Mouse (Mus musculus) thymus, adult 18-20 months (tissue): ENCODE measurements around the gene Morc4.

Experiments used
- DNase-seq, 2 experiments: peaks; one replicate each; pipeline ENCODE4 v3.0.0; 2022; ENCODE audit warnings: mixed read lengths in 2 of 2

Gene Morc4

DNA sequence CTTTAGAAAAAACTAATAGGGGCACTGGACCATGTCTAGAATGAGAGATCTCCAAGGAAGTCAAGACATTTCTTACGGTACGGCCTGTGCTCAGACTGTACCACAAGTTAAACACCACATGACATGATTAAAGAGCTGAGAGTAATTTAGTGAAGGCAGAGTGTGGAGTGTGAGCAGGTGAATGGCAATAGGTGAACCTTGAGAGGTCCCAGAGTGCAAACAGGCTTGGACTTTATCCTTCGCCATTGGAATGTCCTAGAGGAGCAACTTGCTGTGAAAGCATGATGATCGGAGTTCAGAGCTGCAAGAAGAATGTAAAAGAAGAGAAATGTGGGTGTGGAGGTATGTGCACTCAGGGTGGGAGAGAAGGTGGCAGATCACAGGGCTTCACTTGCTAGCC lies 65.6 kb downstream of the Morc4 start:
- no peak for DNase-seq

DNA sequence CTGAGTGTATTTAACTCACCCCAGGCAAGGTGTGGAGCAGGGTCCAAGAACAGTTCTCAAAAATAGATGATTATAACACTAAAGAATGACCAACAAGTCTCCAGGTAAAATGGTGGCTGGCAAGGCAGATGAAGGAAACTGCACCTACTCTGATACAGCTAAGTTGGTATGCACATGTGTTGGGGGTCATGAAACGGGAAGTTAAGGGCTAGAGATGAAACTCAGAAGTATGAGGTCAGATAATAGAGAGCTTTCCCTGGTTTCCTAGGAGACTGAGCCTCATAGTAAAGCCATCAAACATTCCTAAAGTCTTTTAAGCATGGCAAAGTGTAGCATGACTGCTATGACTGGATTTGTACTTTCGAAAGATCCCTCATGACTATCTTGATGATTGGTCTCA lies 68.4 kb downstream of the Morc4 start:
- no peak for DNase-seq

DNA sequence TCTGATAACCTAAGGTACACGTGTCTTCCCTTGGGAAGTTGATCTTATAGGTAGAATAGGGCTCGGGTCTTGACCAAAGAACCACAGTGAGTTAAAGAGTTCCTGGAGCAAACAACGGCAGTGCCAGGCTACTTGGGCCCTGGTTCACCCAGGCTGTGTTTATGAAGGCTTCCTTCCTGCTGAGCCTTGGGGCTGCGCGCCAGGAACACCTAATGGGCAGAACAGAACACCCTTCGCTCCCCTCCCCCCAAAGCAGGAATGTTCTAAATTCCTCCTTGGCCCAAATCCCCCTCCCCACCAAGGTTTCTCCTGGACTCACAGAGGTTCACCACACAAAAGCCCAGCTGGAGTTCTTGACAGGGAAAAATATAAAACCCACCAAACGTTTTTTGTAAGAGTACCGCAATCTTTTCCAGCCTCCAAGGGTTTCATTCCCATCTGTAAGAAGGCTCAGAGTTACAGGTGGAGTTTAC lies 71.0 kb downstream of the Morc4 start, which contains the start of gene Cldn2:
Gene Cldn2 (plus strand): TSS at position 423 of the 473 bp plus-strand sequence.
- DNase-seq: no peak

DNA sequence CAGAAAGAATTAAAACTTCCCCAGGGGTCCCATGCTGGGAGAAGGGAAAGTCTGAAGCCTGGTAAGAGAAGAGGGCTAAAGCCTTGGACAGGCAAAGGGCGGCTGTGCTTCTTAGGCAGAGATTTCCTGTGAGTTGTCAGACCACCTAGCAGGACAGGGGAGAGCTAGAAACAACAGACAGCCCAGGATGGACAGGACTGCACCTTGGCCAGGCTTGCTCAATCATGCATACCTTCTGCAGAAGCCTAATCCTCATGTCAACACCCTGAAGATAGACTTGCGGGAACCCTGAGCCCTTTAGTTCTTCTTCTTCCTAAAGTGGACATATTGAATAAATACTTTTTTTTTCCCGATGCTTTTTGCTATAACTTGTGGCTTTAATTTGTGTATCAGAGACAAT lies 71.5 kb downstream of the Morc4 start:
- DNase-seq: no peak

DNA sequence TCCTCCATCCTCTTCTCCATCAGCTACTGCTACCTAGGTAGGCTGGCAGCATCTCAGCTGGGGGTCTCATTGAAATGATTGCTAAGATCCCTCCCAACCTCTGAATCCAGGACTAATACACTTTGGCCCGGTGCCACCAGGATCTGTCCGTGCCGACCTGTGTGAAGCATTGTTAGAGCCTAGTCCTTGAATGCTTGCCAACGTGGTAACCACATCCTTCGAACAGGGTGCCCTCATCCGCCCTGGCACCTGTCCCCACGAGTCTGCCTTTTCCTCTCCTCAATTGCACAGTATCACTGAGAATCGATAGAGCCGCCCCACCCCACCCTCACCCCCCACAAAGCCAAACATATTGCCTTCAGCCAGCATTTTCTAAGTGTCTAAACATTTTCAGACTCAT lies 73.6 kb downstream of the Morc4 start:
- DNase-seq: no peak

DNA sequence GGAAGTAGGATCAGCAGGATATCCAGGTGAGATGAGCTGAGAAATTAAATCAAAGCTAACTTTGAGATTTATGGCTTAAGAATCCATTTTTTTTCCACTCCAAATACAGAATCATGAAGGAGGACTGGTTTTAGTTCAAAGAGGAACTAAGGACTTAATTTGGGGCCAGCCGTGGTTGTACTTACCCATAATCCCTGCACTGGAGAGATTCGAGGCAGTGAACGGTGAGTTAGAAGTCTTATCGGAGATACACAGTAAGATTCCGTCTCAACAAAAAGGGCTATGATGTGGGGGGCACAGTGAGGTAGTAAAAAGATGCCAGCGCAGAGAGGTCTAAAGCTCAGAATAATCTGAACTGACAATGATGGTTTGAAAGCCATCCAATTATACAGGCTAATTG lies 75.4 kb downstream of the Morc4 start:
- no peak for DNase-seq

DNA sequence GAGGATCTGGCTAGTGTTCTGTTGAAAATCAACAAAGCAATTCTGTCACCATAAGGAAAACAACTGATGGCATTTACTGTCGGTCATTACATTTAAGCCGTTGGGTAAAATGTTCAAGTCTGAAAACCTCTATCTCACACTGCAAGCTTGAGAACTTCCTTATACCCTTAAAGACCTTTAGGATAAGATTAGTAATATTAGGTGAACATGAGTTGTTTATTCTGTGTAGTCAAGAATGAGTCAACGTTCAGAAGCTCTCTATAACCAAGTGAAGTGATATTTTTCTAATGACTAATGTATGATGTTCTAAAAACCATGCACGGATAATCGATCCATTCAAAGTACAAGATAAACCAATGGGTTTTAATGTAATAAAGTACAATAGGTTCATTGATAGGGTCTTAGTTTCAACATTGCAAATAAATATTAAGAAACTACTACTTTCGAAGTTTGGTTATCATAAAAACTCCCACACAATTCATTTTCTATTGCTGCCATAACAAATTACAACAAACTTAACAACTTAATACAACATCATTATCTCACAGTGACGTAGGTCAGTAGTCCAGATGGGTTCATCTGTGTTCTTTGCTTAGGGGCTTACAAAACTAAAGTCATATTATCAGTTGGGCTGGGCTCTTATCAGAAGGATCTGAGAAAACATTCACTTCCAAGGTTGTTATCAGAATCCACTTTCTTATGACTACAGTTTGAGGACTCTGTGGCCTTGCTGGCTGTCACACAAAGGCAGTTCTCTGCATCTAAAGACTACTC lies 77.2 kb downstream of the Morc4 start:
- no peak for DNase-seq

DNA sequence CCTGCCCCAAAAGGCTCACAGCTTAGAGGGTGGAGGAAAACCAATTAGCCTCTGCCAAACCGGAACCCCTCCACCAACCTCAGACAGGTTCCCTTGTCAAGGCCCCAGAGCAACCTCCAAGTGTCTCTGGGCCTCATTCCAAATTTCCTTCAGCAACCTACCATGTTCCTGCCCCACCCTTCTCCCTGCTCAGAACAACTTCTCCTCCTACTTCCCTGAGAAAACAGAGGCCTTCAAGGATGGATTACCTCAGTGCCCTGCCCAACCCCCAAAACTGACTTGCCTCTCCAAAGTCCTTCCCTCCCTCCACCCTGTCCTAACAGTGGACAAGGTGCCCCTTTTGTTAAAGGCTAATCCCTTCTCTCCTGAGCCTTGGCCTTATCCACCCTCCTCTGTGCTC lies 85.7 kb downstream of the Morc4 start:
- no peak for DNase-seq

DNA sequence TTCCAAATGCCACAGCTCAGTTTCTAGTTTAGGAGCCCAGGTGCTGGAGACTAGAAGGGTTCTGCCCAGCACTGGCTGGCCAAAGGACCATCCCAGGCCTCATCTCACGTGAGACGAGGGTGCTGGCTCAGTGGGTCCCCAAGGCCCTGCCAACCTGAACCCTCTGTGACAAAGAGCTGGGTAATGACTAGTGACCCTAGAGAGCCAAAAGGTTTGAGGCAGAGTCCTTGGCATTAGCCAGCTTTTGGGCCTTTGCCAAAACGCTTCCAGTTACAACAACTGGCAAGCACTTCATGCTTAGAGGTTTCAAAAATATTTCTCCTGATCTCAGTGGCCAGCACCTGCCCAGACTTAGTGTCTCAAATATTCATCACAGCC lies 88.4 kb downstream of the Morc4 start:
- no peak for DNase-seq

DNA sequence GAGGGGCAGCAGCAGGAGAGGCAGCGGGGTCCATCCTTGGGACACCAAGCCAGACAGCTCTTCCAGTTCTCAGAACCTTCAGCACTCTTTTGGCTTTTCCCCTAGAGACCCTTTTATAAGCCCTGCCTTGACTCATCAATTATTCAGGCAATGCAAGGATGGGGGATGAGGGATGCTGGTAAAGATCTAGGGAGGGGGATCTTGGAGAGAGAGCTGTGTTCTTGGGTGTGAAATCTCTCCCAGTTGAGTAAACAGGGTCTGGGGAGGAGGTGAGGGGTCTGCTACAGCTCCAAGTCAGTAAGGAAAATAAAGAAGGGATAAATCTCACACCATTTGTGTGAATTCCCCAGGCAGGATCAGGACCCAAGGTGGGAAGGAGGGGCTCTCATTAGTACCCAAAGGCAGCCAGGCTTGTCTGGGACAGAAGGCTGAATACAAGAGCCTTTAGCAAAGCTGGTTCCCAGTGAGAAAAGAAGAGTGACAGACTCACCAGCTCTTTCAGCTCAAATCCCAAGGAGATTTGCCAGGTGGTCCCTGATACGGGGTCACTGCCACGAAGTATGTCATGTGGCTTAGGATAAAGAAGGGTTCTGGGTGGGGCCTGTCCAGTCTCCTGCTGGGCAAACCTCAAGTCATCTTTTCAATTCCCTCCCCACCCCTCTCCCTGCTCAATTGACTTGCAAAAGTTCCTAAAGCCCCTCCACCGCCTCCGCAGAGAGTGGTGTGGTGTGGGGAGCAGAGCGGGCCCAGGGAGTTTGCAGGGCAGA lies 89.0 kb downstream of the Morc4 start, which contains the start of gene Ripply1:
Gene Ripply1 (minus strand): TSS at position 76 of the 767 bp plus-strand sequence.
- DNase-seq: no peak

DNA sequence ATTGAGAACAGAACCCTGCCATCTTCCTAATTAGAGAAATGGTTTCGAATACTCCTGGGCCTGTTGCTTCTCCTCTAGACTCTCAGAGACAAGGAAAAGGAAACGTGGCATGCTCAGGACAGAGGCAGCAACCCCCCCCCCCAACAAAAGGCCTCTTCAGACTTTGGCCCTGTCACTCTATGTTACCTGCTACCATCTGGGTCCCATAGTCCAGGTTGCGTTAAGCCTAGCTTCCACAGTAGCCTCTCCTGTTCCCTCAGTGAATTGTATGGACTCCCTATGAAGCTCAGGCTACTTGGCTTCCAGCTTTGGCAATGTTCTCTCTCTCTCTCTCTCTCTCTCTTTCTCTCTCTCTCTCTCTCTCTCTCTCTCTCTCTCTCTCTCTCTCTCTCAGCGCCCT lies 89.9 kb downstream of the Morc4 start:
- DNase-seq: no peak

DNA sequence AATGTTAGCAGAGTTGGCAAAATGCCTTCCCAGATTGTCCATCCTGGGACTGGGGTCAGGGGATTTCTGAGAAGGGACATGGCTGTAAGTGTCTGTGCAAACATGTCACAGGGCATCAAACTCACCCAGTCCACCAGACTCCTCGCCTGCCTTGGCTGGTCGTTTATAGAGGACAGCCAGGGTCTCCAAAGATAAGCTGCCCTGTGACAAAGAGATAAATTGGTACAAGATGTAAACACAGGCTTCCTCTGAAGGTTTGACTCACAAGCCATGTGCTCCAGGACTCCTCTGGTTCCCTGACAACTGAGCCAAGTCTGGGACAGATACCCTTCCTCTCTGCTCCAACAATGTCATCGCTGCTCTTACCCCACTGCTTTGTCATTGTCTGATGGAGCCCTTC lies 90.5 kb downstream of the Morc4 start:
- no peak for DNase-seq

DNA sequence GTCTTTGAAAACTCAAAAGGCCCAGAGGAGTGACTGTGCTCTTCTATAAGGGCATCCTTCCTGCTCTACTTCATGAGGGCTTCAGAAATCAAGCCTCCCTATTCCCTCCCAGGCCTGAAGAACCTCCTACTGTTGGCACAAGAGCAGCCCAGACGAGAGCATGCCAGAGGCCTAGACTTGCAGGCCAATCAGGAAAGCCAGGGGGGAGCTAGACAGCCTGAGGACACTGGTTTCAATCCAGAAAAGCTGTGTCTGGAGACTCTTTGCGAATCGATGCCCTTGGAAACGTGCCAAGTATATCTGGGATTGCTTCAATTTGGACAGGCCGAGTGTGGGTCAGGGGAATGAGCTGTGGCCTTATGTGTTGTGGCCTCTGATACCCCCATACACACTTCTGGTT lies 92.1 kb downstream of the Morc4 start:
- DNase-seq: no peak

DNA sequence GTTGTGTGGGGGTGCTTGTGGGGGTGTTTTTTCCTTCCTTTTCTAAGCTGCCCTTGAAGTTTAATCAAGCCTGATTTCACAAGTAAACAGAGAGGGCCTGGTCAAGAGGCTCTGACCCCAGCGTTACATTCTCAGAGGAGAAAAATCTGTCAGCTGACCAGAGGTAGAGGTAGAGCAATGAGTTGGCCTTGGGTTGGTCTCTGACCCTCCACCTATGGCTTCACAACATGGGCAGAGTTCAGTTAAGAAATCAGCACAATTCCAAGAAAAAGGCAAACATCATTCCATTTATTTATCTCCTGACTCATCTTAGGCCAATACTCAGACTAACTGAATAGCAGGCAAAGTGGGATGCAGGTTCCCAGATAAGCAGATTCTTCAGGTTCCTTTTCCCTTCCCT lies 92.6 kb downstream of the Morc4 start:
- DNase-seq: no peak

DNA sequence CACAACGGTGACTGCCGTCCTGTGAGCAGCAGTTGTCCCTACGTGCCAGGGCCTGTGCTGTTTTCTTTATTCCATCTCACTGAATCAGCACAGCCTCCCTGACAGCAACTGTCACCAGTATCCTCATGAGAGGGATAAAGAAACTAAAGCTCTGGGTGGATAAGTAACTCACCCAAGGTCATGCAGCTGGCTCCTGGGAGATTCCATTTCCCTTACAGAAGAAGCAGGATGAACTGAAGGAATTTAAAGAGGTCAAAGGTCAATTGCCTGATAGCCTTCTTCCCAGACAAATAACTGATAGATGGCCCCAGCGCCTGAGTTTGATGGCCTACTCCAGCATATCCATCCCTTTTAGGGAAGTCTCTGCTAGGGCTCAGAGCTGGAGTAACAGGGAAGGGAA lies 94.1 kb downstream of the Morc4 start:
- DNase-seq: no peak

DNA sequence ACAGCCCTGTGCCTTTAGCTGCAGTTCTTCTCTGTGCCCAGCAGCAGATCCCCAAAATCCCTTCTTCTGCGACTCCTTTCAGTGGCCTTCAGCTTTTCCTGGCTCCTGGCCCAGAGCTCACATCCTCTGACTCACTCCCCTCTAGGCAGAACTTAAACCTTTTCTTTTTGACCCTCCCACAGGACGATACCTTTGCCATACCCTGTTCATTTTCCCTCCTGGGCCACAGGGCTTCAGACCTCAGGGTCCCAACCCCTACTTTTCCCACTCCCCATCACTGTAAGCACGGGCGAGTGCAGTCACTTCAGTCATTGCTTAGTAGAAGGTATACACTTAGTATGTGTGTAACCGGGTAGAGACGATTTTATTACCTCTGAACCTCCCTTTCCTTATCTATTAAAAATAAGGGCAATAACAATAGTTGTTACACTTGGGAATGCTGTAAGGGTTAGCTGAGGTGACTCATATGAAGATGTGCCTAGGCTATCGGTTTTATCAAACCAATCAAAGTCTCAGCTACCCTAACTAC lies 96.3 kb downstream of the Morc4 start:
- no peak for DNase-seq

DNA sequence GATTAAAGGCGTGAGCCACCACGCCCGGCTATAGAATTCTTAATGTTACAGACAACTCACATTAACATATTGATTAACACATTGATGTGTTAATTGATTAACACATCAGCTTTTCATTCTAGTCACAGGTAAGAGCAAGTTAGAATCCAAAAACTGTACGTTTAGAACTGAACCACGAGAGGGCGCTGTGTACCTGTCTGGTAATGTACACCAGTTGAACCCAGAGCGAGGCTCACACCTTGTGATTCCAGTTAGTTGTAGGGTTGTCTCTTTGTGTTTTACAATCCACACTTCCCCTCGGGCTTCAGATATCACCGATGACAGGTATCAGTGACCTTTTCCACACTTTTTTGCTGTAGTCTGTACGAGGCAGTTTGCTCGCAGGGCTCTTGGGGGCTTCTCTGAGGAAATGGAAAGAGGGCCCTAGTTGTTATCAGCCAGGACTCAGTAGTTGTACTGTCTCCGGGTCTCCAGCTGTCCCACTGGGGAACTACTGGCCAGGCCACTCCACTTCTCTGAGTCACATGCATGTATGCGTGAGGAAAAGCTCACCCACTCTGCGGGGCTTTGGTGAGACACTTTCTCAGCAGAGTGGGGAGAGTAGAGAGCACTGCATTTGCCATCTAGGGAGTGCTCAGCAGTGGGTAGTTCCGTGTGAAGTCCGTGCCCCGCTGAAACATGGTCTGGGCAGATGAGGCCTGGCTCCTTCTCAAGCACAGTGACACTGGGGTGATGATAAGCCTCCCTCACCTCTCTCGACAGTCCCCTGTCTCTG lies 97.0 kb downstream of the Morc4 start:
- DNase-seq: no peak
